Mouse (Mus musculus) G1E (cell line): Measurements from ENCODE around the gene Phb.

Source experiments
- CTCF ChIP-seq: IDR thresholded peaks from 2 replicates; pipeline ENCODE4 v1.5.1; 2012; ENCODE audit warnings: low read depth, low read length, inconsistent platforms, mixed read lengths
- GATA1 ChIP-seq: IDR thresholded peaks from 2 replicates; pipeline ENCODE4 v1.6.1; 2012; ENCODE audit warnings: borderline replicate concordance, low read length, inconsistent platforms, mixed read lengths
- GATA2 ChIP-seq: IDR thresholded peaks from 2 replicates; pipeline ENCODE4 v1.6.1; 2012; ENCODE audit warnings: low read depth, low read length, inconsistent platforms, borderline replicate concordance
- POLR2AphosphoS5 ChIP-seq: IDR thresholded peaks from 2 replicates; pipeline ENCODE4 v1.6.1; 2012; ENCODE audit warnings: low read depth, low read length, inconsistent platforms; ENCODE audit not compliant: insufficient replicate concordance

- TF ChIP-seq CTCF (no peak), GATA1 (no peak), POLR2AphosphoS5 (no peak), GATA2 (no peak)
Measured at GRCm38 (mm10) chr11:95657449-95657848, 9.3 kb upstream of the Phb start.
